Mouse (Mus musculus): ENCODE measurements around the gene Krtap28-13. TPM values are rescaled to one million over a fixed set of nuclear protein-coding genes. Genes with fewer than 3 reads are reported as not detected.

Gene Krtap28-13
- total RNA-seq (2022), result not detected

GRCm38 (mm10) chr1:83060643-83061042 lies at the start of gene Krtap28-13:
Gene Krtap28-13 (plus strand): TSS chr1:83060930.
- no peak for DNase-seq (ENCODE audit: low spot score in 2 of 2)

- DNase-seq (ENCODE audit: low spot score in 2 of 2), result no peak
These were observed 46.3 kb upstream of the Krtap28-13 start for GRCm38 (mm10) chr1:83014477-83014876.

GRCm38 (mm10) chr1:83015329-83015879 lies 45.3 kb upstream of the Krtap28-13 start:
- DNase-seq (ENCODE audit: low spot score in 2 of 2), result no peak

- DNase-seq (ENCODE audit: low spot score in 2 of 2), result no peak
These were observed 44.2 kb upstream of the Krtap28-13 start for GRCm38 (mm10) chr1:83016556-83016955.

- no peak for DNase-seq (ENCODE audit: low spot score in 2 of 2)
These were observed 28.8 kb upstream of the Krtap28-13 start for GRCm38 (mm10) chr1:83031950-83032349.

GRCm38 (mm10) chr1:83032508-83032907 lies 28.2 kb upstream of the Krtap28-13 start:
- no peak for DNase-seq (ENCODE audit: low spot score in 2 of 2)

GRCm38 (mm10) chr1:83034509-83034908 lies 26.2 kb upstream of the Krtap28-13 start:
- no peak for DNase-seq (ENCODE audit: low spot score in 2 of 2)

- no peak for DNase-seq (ENCODE audit: low spot score in 2 of 2)
These were observed 23.6 kb upstream of the Krtap28-13 start for GRCm38 (mm10) chr1:83036892-83037667.

- DNase-seq (ENCODE audit: low spot score in 2 of 2), result no peak
These were observed 22.5 kb upstream of the Krtap28-13 start, which contains the start of gene Slc19a3 for GRCm38 (mm10) chr1:83038109-83038672. Gene Slc19a3 (minus strand): TSS chr1:83038448.

GRCm38 (mm10) chr1:83039080-83039479 lies 21.6 kb upstream of the Krtap28-13 start:
- DNase-seq (ENCODE audit: low spot score in 2 of 2), result no peak

GRCm38 (mm10) chr1:83042380-83042779 lies 18.4 kb upstream of the Krtap28-13 start, which contains the start of gene Krtap28-10:
Gene Krtap28-10 (minus strand): TSS chr1:83042480.
- DNase-seq (ENCODE audit: low spot score in 2 of 2), result no peak

GRCm38 (mm10) chr1:83044882-83045427 lies 15.8 kb upstream of the Krtap28-13 start, which contains the start of gene Gm47969:
Gene Gm47969 (plus strand): TSS chr1:83044932.
- DNase-seq (ENCODE audit: low spot score in 2 of 2), result no peak

- DNase-seq (ENCODE audit: low spot score in 2 of 2), result no peak
These were observed 2.2 kb upstream of the Krtap28-13 start for GRCm38 (mm10) chr1:83058481-83058880.

GRCm38 (mm10) chr1:83059278-83059677 lies 1.5 kb upstream of the Krtap28-13 start, which contains the start of gene A030005K14Rik:
Gene A030005K14Rik (minus strand): TSS chr1:83059378.
- DNase-seq (ENCODE audit: low spot score in 2 of 2), result no peak

- no peak for DNase-seq (ENCODE audit: low spot score in 2 of 2)
These were observed 4.1 kb downstream of the Krtap28-13 start for GRCm38 (mm10) chr1:83064851-83065250.

GRCm38 (mm10) chr1:83066577-83066976 lies 5.8 kb downstream of the Krtap28-13 start:
- DNase-seq (ENCODE audit: low spot score in 2 of 2), result no peak

- DNase-seq (ENCODE audit: low spot score in 2 of 2), result no peak
These were observed 6.5 kb downstream of the Krtap28-13 start for GRCm38 (mm10) chr1:83067205-83067604.

- no peak for DNase-seq (ENCODE audit: low spot score in 2 of 2)
These were observed 14.9 kb downstream of the Krtap28-13 start for GRCm38 (mm10) chr1:83075526-83076189.

GRCm38 (mm10) chr1:83076190-83076917 lies 15.6 kb downstream of the Krtap28-13 start:
- DNase-seq (ENCODE audit: low spot score in 2 of 2), result no peak

- no peak for DNase-seq (ENCODE audit: low spot score in 2 of 2)
These were observed 16.3 kb downstream of the Krtap28-13 start for GRCm38 (mm10) chr1:83077016-83077415.

GRCm38 (mm10) chr1:83084790-83085189 lies 24.1 kb downstream of the Krtap28-13 start:
- no peak for DNase-seq (ENCODE audit: low spot score in 2 of 2)
